Mouse (Mus musculus) midbrain, embryonic 16.5 days (tissue): ENCODE results near the gene Phf20. TPM values are rescaled to one million over a fixed set of nuclear protein-coding genes. Genes with fewer than 3 reads are reported as not detected.
A peak's percentile ranks its signal among the peaks of the same experiment; 100 is the strongest.
"Not testable (repeated sequence)": the region's sequence is repeated elsewhere in the genome, so short reads cannot be mapped to it uniquely, and the experiment has no call there.

ENCODE experiments used
- ATAC-seq: fragments of 200-750 bp; cut with Nextera tagmentation; 2 replicates; pipeline ENCODE4 v1.8.0; 2017; ENCODE audit warnings: moderate TSS enrichment
- H3K27ac ChIP-seq: fragments of 300-500 bp; sonication (generic); 2 replicates; pipeline ENCODE4 v1.5.1; 2014; ENCODE audit warnings: mild to moderate bottlenecking, low read length, mixed read lengths
- H3K27me3 ChIP-seq: fragments of 300-500 bp; sonication (generic); 2 replicates; pipeline ENCODE4 v1.6.1; 2014; ENCODE audit warnings: low read depth, low read length, mixed read lengths; ENCODE audit not compliant: control insufficient read depth, insufficient read depth
- H3K36me3 ChIP-seq: fragments of 300-500 bp; sonication (generic); 2 replicates; pipeline ENCODE4 v1.6.1; 2014; ENCODE audit warnings: mild to moderate bottlenecking, low read length, moderate library complexity, mixed read lengths; ENCODE audit not compliant: control insufficient read depth, insufficient read depth
- H3K4me1 ChIP-seq: fragments of 300-500 bp; sonication (generic); 2 replicates; pipeline ENCODE4 v1.6.1; 2014; ENCODE audit warnings: mild to moderate bottlenecking, low read length, mixed read lengths; ENCODE audit not compliant: control insufficient read depth, insufficient read depth
- H3K4me2 ChIP-seq: fragments of 300-500 bp; sonication (generic); 2 replicates; pipeline ENCODE4 v1.6.1; 2014; ENCODE audit warnings: mild to moderate bottlenecking, low read length, mixed read lengths
- H3K4me3 ChIP-seq: fragments of 300-500 bp; sonication (generic); 2 replicates; pipeline ENCODE4 v1.5.1; 2014; ENCODE audit warnings: low read depth, mild to moderate bottlenecking, low read length, moderate library complexity, mixed read lengths
- H3K9ac ChIP-seq: fragments of 300-500 bp; sonication (generic); 2 replicates; pipeline ENCODE4 v1.6.1; 2014; ENCODE audit warnings: low read depth, low read length, mixed read lengths
- H3K9me3 ChIP-seq: fragments of 300-500 bp; sonication (generic); replicated peaks from 2 replicates; pipeline ENCODE4 v1.6.1; 2014; ENCODE audit warnings: mild to moderate bottlenecking, low read length, mixed read lengths; ENCODE audit not compliant: control insufficient read depth, poor library complexity, severe bottlenecking
- WGBS: fragments of 180-500 bp; shearing (Covaris S2); extraction: QIAGEN DNeasy Blood & Tissue Kit; methylation state at CpG from one replicate; pipeline ENCODE4 v1.1.7; 2014; 5-methylcytosine and 5-hydroxymethylcytosine counted together
- polyA plus RNA-seq: library from polyadenylated mRNA; unstranded; fragments of >200 nt; fragmentation: Nextera tagmentation; extraction: Ambion mirVana; gene quantifications from 2 replicates; pipeline ENCODE4 v1.2.1, GENCODE M21; 2015

The Phf20 gene
- polyA plus RNA-seq, 1 experiment from 2014 or later, result 132 TPM

- no peaks in the 10 kb centered on the region for H3K4me1 ChIP-seq
- H3K4me2 ChIP-seq, result no peak overlapping the region
- ATAC-seq, result no peak
- no peak overlapping the region for H3K9ac ChIP-seq
- H3K27me3 ChIP-seq, result no peaks in the 10 kb centered on the region
- no peak overlapping the region for H3K4me3 ChIP-seq
- H3K36me3 ChIP-seq, result peaks cover 6% of the 10 kb centered on the region
- no peaks in the 10 kb centered on the region for H3K9me3 ChIP-seq
- peak overlapping the region; percentile 24; the same call in 1 of the 2 replicates for H3K27ac ChIP-seq
- WGBS, result 96% methylated on average over 5 of the region's 5 CpGs
Observed at GRCm38 (mm10) chr2:156224043-156224442, 27.8 kb downstream of the Phf20 start.

- WGBS, result 96% methylated on average over 1 of the region's 1 CpGs
- peaks cover 6% of the 10 kb centered on the region for H3K36me3 ChIP-seq
- no peak overlapping the region for H3K27ac ChIP-seq
- H3K4me2 ChIP-seq, result no peak overlapping the region
- no peaks in the 10 kb centered on the region for H3K4me1 ChIP-seq
- ATAC-seq, result no peak
- no peak overlapping the region for H3K4me3 ChIP-seq
- H3K9me3 ChIP-seq, result no peaks in the 10 kb centered on the region
- H3K9ac ChIP-seq, result no peak overlapping the region
- H3K27me3 ChIP-seq, result no peaks in the 10 kb centered on the region
Observed at GRCm38 (mm10) chr2:156227689-156228088, 31.4 kb downstream of the Phf20 start.

- no peak overlapping the region for H3K27ac ChIP-seq
- no peak overlapping the region for H3K4me2 ChIP-seq
- no peaks in the 10 kb centered on the region for H3K4me1 ChIP-seq
- no peak overlapping the region for H3K4me3 ChIP-seq
- no peak overlapping the region for H3K9ac ChIP-seq
- no peaks in the 10 kb centered on the region for H3K27me3 ChIP-seq
- 97% methylated on average over 1 of the region's 1 CpGs for WGBS
- no peak for ATAC-seq
- no peaks in the 10 kb centered on the region for H3K9me3 ChIP-seq
- H3K36me3 ChIP-seq, result no peaks in the 10 kb centered on the region; the same call in 1 of the 2 replicates
Observed at GRCm38 (mm10) chr2:156229171-156229570, 32.9 kb downstream of the Phf20 start.

- Histone ChIP-seq H3K27me3 (no peaks in the 10 kb centered on the region), H3K9ac (no peak overlapping the region), H3K4me1 (no peaks in the 10 kb centered on the region), H3K9me3 (no peaks in the 10 kb centered on the region), H3K36me3 (no peaks in the 10 kb centered on the region; the same call in 1 of the 2 replicates), H3K4me3 (no peak overlapping the region), H3K4me2 (no peak overlapping the region), H3K27ac (no peak overlapping the region)
- ATAC-seq, result no peak
Observed at GRCm38 (mm10) chr2:156231340-156231739, 35.1 kb downstream of the Phf20 start.

GRCm38 (mm10) chr2:156233275-156233948 lies 37.1 kb downstream of the Phf20 start:
- Histone ChIP-seq H3K9ac (no peak overlapping the region), H3K4me2 (no peak overlapping the region), H3K4me3 (no peak overlapping the region), H3K4me1 (no peaks in the 10 kb centered on the region), H3K36me3 (peaks cover 2% of the 10 kb centered on the region; the same call in 1 of the 2 replicates), H3K9me3 (no peaks in the 10 kb centered on the region), H3K27me3 (no peaks in the 10 kb centered on the region), H3K27ac (no peak overlapping the region; the same call in 1 of the 2 replicates)
- ATAC-seq, result no peak
- WGBS, result 82% methylated on average over 3 of the region's 3 CpGs

- not testable (repeated sequence) for H3K4me3 ChIP-seq, H3K27ac ChIP-seq, H3K4me2 ChIP-seq, H3K9ac ChIP-seq, H3K27me3 ChIP-seq, H3K4me1 ChIP-seq, H3K36me3 ChIP-seq, ATAC-seq, H3K9me3 ChIP-seq
- WGBS, result 71% methylated on average over 2 of the region's 2 CpGs
Observed at GRCm38 (mm10) chr2:156234016-156234415, 37.8 kb downstream of the Phf20 start.

- Histone ChIP-seq H3K27ac (no peak overlapping the region), H3K36me3 (peaks cover 2% of the 10 kb centered on the region; the same call in 1 of the 2 replicates), H3K27me3 (no peaks in the 10 kb centered on the region), H3K4me2 (no peak overlapping the region), H3K4me1 (no peaks in the 10 kb centered on the region), H3K9me3 (no peaks in the 10 kb centered on the region), H3K9ac (no peak overlapping the region), H3K4me3 (no peak overlapping the region)
- 85% methylated on average over 4 of the region's 4 CpGs for WGBS
- ATAC-seq, result no peak
Observed at GRCm38 (mm10) chr2:156235847-156236246, 39.6 kb downstream of the Phf20 start.

GRCm38 (mm10) chr2:156241662-156242061 lies 45.4 kb downstream of the Phf20 start:
- Histone ChIP-seq H3K9me3 (no peaks in the 10 kb centered on the region), H3K4me1 (no peaks in the 10 kb centered on the region), H3K27ac (no peak overlapping the region), H3K9ac (no peak overlapping the region), H3K27me3 (no peaks in the 10 kb centered on the region), H3K36me3 (peaks cover 2% of the 10 kb centered on the region; the same call in 1 of the 2 replicates), H3K4me2 (no peak overlapping the region), H3K4me3 (no peak overlapping the region)
- WGBS, result 83% methylated on average over 2 of the region's 2 CpGs
- ATAC-seq, result no peak

- Histone ChIP-seq H3K4me2 (no peak overlapping the region), H3K27me3 (no peaks in the 10 kb centered on the region), H3K9ac (no peak overlapping the region), H3K4me3 (no peak overlapping the region), H3K9me3 (no peaks in the 10 kb centered on the region), H3K4me1 (no peaks in the 10 kb centered on the region), H3K27ac (no peak overlapping the region), H3K36me3 (no peaks in the 10 kb centered on the region)
- WGBS, result 94% methylated on average over 8 of the region's 8 CpGs
- no peak for ATAC-seq
Observed at GRCm38 (mm10) chr2:156243011-156243410, 46.7 kb downstream of the Phf20 start.
